Mouse (Mus musculus) layer of hippocampus, adult 2 months (tissue): ENCODE measurements at regions not wholly inside any gene's neighbourhood (a gene's known extent, or its start where the extent isn't known, plus 50 kb on each side); places are given as distances from the start of the nearest gene placed in this dataset.

ENCODE experiments used
- DNase-seq, 2 experiments: peaks; one replicate each; pipeline ENCODE4 v3.0.0; 2022; ENCODE audit warnings: low spot score in 2 of 2
- H3K27ac ChIP-seq: fragments of 200-600 bp; 2 replicates; pipeline ENCODE4 v1.8.1; 2022
- H3K4me3 ChIP-seq: fragments of 200-600 bp; 2 replicates; pipeline ENCODE4 v1.8.1; 2022; ENCODE audit warnings: mild to moderate bottlenecking
- CTCF ChIP-seq: fragments of 200-600 bp; conservative IDR thresholded peaks from 2 replicates; pipeline ENCODE4 v1.8.1; 2022; ENCODE audit warnings: antibody characterized with exemption, mild to moderate bottlenecking, moderate library complexity

DNA sequence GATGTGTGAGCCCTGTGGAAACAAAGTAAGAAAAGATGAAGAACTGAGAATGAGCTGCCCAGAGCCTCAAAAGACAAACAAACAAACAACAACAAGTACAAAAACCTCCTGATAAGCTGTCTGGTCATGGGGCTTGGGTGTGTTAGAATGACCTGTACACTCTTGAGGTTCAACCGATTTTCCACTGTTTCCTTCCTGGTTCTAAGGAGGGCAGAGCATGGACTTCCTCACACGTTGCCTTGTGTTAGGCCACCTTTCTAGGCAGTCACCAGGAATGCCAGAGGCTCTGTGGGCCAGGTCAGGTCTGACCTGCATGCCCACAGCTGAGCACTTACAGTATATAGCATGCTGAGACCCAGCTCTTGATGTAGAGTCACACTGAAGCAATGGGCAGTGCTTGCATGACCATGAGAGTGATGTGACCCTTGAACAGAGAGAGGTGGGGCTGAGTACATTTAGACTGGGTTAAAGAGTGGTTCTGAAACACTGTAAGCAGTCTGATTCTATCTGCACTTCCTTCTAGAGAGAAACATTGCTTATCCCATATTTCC is 327.0 kb upstream of the Klf4 start:
- Histone ChIP-seq H3K4me3 (no peak overlapping the region), H3K27ac (no peak overlapping the region)
- no peak for TF ChIP-seq CTCF
- DNase-seq: no peak

DNA sequence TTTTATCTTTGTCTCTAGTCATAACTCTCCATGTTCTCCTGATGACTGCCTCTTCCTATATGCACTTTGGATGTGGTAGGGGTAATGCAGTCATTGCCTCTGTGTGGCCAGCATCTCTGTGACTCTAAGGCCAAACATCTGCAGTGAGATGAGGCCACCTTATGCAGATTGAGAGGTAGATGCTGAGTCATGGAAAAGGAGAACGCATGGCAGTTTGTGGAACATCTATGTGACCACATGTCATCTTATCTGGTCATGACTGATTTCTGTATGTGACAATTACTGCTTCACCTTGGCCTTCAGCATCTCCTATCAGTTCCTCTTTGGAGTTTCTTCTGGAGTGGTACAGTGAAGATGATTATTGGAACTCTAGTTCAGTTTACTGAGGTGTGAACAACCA is 319.2 kb upstream of the Klf4 start:
- DNase-seq: no peak
- Histone ChIP-seq H3K27ac (no peak overlapping the region), H3K4me3 (no peak overlapping the region)
- no peak for TF ChIP-seq CTCF

DNA sequence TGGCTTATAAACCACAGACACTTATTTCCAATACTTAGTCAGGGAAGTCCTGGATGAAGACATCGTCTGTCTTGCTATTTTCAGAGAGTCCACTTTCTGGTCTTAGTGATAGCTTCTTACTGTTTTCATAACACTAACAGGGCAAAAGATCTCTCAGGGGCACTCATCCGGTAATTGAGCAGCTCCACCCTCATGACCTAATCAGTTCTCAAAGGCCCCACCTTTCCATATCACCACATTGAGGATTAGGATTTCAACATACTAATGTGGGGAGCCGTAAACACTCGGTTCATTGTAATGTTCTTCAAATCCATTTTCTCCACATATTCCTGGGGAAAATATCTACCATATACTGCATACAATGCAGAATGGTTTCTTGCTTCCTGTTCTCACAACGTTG is 318.8 kb upstream of the Klf4 start:
- no peak for DNase-seq
- Histone ChIP-seq H3K27ac (no peak overlapping the region), H3K4me3 (no peak overlapping the region)
- no peak for TF ChIP-seq CTCF

DNA sequence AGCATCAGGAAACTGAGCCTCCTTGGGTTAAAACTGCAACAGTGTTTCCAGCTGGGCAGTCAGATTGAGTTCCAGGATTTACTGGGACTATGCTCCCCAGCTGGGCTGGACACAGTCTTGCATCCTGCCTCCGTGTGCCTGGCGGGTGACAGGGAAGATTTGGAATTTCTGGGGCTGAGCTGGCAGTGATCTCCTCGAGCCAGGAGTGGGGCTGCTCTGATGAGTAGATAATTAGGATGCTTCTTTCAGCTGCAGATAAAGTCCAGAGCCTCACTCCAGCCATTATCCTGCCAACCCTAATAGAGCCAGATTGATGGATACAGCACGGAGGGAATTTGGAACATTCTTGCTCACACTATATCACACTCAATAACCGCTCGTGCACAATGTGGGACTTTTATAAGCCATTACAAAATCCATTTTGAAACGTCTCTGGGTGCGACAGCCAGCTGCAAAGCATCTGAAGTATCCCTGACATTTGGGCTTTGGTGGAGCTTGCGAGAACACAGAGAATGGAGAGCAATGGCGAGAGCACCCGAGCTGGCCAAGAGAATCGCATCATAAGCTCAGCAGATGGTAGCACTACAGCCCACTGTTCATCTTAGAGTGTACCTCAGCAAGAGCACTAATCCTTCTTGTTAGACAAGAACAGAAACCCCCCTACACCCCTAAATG is 311.6 kb upstream of the Klf4 start:
- no peak overlapping the region for H3K4me3 ChIP-seq
- no peak overlapping the region for H3K27ac ChIP-seq
- no peak for DNase-seq
- TF ChIP-seq CTCF: no peak

DNA sequence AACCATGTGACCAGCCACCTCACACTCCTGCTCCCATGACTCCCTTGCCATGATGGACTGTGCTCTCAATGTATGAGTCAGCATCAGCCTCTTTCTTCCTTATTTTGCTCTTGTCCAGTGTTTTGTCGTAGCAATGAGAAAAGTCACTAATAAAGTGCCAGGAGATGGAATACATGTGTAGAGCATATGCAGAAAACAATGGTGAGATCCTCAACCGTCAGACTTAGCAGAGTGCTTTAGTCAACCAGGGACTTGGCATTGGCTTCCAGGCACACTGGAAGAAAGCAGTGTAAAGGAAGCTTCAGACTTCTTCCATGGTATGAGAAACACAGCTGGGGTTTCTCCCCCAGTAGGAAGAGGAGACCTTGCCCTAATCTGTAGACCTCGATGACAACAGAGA is 306.3 kb upstream of the Klf4 start:
- Histone ChIP-seq H3K4me3 (no peak overlapping the region), H3K27ac (no peak overlapping the region)
- TF ChIP-seq CTCF: no peak
- DNase-seq: no peak

DNA sequence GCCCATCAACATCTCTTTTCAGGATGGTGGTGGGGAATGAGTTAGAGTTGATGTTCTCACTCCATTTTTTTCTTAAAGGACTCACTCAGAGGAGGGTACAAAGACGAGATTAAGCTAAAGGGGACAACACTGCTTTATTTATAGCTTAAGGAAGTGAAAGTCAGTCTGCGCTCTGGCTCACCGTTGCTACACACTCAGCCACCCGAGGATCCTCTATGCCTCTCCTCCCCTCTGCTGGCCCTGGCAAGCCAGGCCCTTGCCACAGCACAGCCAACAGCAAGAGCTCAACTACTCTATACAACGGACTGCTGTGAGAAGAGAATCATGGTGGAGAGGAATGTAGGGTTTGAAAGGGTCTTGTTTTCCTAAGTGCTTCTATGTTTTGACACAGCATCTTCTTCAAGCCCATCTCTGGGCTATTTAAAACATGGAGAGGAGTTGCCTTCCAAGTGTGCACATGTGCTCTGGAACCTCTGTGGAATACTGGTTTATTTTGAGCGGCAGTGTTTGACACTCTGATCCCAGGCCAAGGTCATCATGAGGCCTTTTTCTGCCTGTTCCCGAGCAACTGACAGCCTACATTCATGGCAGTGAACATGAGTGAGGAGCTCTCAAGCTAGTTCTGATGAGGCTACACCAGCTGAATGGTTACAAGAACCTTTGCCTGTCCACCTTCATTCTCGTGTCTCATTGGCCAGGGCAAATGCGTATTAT is 291.9 kb upstream of the Klf4 start:
- peak; percentile 33 for TF ChIP-seq CTCF
- Histone ChIP-seq H3K27ac (no peak overlapping the region), H3K4me3 (no peak overlapping the region)
- DNase-seq: no peak

DNA sequence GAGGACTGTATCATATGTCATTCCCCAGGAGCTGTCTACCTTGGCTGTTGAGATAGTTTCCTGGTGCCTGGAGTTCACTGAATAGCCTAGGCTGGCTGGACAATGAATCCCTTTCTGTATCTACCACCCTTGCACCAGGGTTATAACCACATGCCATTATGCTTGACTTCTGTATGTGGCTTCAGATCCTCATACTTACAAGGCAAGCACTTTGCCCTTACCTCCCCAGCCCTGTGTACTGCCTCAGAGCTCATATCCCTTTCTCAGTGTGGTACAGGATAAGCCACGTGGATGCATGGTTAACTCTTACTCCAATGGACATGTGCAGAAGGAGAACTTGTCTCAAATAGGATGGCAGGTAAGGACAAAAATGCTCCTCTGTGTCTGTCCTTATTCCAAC is 291.3 kb upstream of the Klf4 start:
- Histone ChIP-seq H3K4me3 (no peak overlapping the region), H3K27ac (no peak overlapping the region)
- no peak for DNase-seq
- TF ChIP-seq CTCF: no peak

DNA sequence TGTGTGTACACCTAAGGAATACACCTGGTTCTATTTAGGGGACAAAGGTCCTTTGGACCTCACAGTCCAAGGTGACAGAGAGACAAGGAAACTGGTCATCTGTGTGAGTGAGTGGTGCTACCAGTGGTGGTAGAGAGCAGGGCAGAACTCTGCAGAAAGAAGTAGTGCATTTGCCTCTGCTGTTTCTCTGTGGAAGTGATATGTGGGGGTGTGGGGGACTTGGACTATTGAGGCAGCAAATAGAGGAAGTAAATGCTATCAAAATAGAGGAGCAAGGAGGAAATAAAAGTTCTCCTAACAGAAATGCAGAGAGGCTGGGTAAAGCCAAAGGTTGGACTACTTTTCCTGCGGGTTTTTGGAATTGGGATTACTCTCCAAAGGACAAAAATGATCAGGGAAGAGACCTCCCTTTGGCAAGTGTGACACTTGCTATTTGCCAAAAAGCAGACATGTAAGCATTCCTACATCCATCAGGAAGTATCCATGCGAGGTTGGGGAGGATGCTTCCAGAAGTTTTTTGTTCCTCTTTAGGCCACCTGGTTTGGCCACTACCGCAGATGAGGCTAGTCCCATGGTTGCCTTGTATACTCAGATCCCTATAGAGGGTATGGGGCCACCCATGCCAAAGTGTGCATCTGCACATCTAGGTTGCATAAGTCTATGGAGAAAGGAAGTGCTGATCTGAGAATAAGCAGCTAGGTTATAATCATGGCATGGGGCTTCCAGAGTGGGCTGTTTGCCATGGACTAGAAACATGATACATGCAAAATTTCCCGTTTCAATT is 285.0 kb upstream of the Klf4 start:
- no peak for DNase-seq
- no peak for TF ChIP-seq CTCF
- H3K27ac ChIP-seq: no peak overlapping the region

DNA sequence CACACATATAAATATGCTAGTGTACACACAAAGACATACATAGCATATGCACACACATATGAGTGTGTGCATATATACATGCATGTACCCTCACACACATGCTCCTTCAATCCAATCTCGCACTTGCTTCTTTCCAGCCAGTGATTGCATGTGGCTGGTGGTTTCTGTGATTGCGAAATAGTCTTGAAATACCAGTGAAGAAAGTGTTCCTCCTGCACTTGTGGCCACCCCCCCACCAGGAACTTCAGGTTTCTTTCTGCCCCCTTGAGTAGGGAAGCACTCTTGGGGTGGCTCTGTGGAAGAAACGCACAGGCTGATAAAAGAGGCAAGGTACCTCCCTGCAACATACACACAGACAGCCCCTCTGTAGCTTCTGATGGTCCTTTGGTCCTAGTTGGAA is 283.6 kb upstream of the Klf4 start:
- TF ChIP-seq CTCF: no peak
- no peak overlapping the region for H3K27ac ChIP-seq
- DNase-seq: no peak
- no peak overlapping the region for H3K4me3 ChIP-seq

More for the DNA sequence above, 285.0 kb upstream of the Klf4 start:
- no peak overlapping the region for H3K4me3 ChIP-seq

DNA sequence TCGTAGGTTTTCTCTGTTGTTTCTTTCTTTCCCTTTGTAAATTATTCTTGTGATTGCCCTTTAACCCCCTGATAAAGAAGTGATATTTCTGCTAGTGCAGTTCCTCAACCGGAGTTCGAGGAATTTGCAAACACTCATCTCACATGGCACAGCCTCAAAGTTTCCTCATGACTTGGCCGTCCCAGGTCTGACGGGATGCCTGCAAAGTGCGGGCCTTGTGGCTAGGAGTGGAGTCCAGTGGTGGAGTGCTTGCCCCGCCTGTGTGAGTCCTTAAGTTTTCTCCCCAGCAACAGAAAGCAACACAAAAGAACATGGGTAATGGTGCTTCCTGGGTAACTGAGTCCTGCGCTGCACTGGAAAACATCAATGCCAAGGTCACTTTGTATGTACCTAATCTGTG is 280.6 kb upstream of the Klf4 start:
- no peak for DNase-seq
- Histone ChIP-seq H3K27ac (no peak overlapping the region), H3K4me3 (no peak overlapping the region)
- TF ChIP-seq CTCF: no peak

DNA sequence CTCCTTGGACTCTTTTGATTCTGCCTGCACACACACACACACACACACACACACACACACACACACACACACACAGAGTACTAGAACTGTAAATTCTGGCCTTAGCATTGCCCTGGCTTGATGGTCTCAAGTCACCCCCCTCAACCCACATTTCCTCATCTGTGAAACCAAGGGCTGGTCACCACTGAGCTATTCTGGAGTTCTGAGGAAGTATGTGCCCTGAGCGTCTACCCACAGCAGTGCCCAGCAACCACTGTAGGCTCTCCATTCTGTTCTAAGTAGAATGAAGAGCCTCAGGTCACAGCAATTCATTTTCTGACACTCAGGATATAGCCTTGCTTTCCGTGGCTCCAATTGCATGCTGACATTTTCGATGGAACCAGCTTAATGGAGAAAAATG is 279.4 kb upstream of the Klf4 start:
- H3K27ac ChIP-seq: no peak overlapping the region
- TF ChIP-seq CTCF: no peak
- H3K4me3 ChIP-seq: no peak overlapping the region
- no peak for DNase-seq

DNA sequence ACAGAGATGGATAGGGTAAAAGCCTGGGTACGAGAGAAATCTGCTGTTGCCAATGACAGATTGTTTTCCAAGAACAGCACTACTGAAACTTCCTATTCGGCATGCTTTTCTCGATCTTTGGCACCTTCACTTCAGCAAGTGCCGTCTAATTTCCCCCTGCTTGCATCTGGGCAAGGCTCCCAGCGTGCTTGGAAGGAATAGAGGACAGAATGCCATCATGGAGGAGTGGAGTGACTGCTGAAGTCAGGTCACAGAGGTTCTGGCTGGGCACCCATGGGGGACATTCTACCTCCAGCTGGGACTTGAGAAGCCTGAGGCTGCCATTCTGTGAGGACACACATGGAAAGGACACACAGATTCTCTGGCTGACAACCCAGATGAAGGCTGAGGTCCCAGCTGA is 276.2 kb upstream of the Klf4 start:
- no peak overlapping the region for H3K27ac ChIP-seq
- no peak for TF ChIP-seq CTCF
- DNase-seq: no peak
- no peak overlapping the region for H3K4me3 ChIP-seq

DNA sequence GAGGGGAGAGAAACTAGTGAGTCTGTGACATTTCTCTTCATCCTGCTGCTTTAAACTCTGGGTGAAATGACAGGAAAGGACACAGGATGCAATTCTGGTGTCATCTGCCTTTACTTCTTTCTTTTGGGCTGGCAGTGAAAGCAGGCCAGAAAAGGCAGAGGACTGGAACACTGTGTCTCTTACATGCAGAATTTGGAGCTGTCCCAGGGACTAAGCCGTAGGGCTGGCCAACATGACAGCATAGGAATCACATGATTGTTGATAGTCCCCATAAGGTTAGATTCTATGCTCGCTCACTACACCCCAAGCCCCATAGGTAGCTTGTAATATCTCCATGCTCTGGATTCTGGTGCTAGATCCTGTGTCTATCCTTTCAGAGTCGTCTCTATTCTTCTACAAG is 274.5 kb upstream of the Klf4 start:
- Histone ChIP-seq H3K27ac (no peak overlapping the region), H3K4me3 (no peak overlapping the region)
- TF ChIP-seq CTCF: no peak
- DNase-seq: no peak
